Mouse (Mus musculus) hindbrain, embryonic 16.5 days (tissue): Measurements from ENCODE around the gene Lrrc56. TPM values are rescaled to one million over a fixed set of nuclear protein-coding genes. Genes with fewer than 3 reads are reported as not detected.

Experiments
- ATAC-seq: fragments of 200-750 bp; cut with Nextera tagmentation; 2 replicates; pipeline ENCODE4 v1.8.0; 2017; ENCODE audit warnings: moderate TSS enrichment, moderate library complexity
- H3K27ac ChIP-seq: fragments of 300-500 bp; sonication (generic); 2 replicates; pipeline ENCODE4 v1.5.1; 2014; ENCODE audit warnings: low read depth, mild to moderate bottlenecking, control low read depth, low read length, moderate library complexity
- H3K27me3 ChIP-seq: fragments of 300-500 bp; sonication (generic); replicated peaks from 2 replicates; pipeline ENCODE4 v1.6.1; 2014; ENCODE audit warnings: low read length; ENCODE audit not compliant: control insufficient read depth, insufficient read depth
- H3K36me3 ChIP-seq: fragments of 300-500 bp; sonication (generic); 2 replicates; pipeline ENCODE4 v1.6.1; 2014; ENCODE audit warnings: mild to moderate bottlenecking, low read length, moderate library complexity, mixed read lengths; ENCODE audit not compliant: control insufficient read depth, insufficient read depth
- H3K4me1 ChIP-seq: fragments of 300-500 bp; sonication (generic); 2 replicates; pipeline ENCODE4 v1.6.1; 2014; ENCODE audit warnings: low read depth, low read length; ENCODE audit not compliant: control insufficient read depth, insufficient read depth
- H3K4me2 ChIP-seq: fragments of 300-500 bp; sonication (generic); 2 replicates; pipeline ENCODE4 v1.6.1; 2014; ENCODE audit warnings: mild to moderate bottlenecking, low read length, control low read depth, moderate library complexity
- H3K4me3 ChIP-seq: fragments of 300-500 bp; sonication (generic); 2 replicates; pipeline ENCODE4 v1.5.1; 2014; ENCODE audit warnings: mild to moderate bottlenecking, low read length, control low read depth, moderate library complexity
- H3K9ac ChIP-seq: fragments of 300-500 bp; sonication (generic); 2 replicates; pipeline ENCODE4 v1.6.1; 2014; ENCODE audit warnings: low read depth, mild to moderate bottlenecking, control low read depth, low read length, moderate library complexity
- H3K9me3 ChIP-seq: fragments of 300-500 bp; sonication (generic); 2 replicates; pipeline ENCODE4 v1.6.1; 2014; ENCODE audit warnings: mild to moderate bottlenecking, low read length, moderate library complexity; ENCODE audit not compliant: control insufficient read depth
- WGBS: fragments of 180-500 bp; shearing (Covaris S2); extraction: QIAGEN DNeasy Blood & Tissue Kit; methylation state at CpG from one replicate; pipeline ENCODE4 v1.1.7; 2014; 5-methylcytosine and 5-hydroxymethylcytosine counted together
- polyA plus RNA-seq: library from polyadenylated mRNA; unstranded; fragments of >200 nt; fragmentation: Nextera tagmentation; extraction: Ambion mirVana; gene quantifications from 2 replicates; pipeline ENCODE4 v1.2.1, GENCODE M21; 2015

Lrrc56 gene
- polyA plus RNA-seq, result 10.1 and 10.4 TPM in 2 replicates

GRCm38 (mm10) chr7:141193948-141194347, at the start of gene Lrrc56, which contains the start of gene Hras:
Lrrc56 (plus strand) TSS chr7:141194157.
Hras (minus strand) TSS chr7:141194005.
- Histone ChIP-seq H3K27me3 (no peaks in the 10 kb centered on the region), H3K9ac (peak within 1 kb of the TSS; percentile 98), H3K4me2 (peak within 1 kb of the TSS; percentile 99), H3K27ac (peak within 1 kb of the TSS; percentile 87), H3K4me3 (peak within 1 kb of the TSS; percentile 69), H3K9me3 (no peaks in the 10 kb centered on the region), H3K36me3 (peaks cover 26% of the 10 kb centered on the region), H3K4me1 (peaks cover 19% of the 10 kb centered on the region)
- ATAC-seq, result peak; percentile 95
- under 1% methylated on average over 36 of the region's 39 CpGs for WGBS

DNA sequence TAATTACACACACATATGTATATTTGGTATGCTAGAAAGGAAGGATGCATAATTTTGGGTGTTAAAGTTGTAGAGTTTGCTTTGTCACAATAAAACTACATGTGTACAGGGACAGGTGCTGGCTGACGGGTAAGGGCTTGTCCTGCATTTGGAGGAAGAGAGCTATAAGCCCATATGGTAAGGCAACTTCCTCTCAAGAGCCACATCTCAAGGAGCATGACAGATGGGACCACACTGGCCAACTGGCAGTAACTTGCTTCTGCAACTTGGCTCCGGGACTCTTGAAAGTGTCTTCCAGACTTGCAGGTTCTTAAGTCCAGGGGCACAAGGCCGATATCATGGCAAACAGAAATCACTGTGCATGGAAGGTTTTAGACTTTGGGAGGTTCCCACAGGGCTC, 49.3 kb upstream of the Lrrc56 start:
- Histone ChIP-seq H3K9ac (no peak overlapping the region), H3K9me3 (no peaks in the 10 kb centered on the region), H3K36me3 (peaks cover 7% of the 10 kb centered on the region; the same call in 1 of the 2 replicates), H3K4me3 (no peak overlapping the region), H3K27ac (no peak overlapping the region), H3K4me2 (no peak overlapping the region), H3K27me3 (no peaks in the 10 kb centered on the region), H3K4me1 (no peaks in the 10 kb centered on the region)
- ATAC-seq, result no peak
- WGBS, result 91% methylated on average over 3 of the region's 3 CpGs

DNA sequence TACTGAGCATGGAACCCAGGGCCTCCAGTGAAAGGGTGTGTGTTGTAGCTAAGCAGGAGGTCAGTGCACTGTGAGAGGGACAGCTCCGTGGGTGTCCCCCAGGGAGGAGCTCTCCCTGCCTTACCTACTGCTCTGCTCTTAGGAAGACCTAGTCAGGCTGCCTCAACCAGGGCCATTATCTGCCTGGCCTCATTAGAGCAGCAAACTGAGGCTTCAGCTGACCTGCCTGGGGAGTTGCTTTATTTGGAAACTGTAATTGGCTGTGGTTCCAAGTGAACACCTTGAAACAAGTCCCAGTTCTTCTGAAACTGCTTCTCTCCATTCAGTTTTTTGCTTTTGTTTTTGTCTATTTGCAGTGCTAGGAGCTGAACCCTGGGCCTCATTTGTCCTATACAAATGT, 48.6 kb upstream of the Lrrc56 start:
- H3K27me3 ChIP-seq, result no peaks in the 10 kb centered on the region
- peaks cover 7% of the 10 kb centered on the region; the same call in 1 of the 2 replicates for H3K36me3 ChIP-seq
- no peak overlapping the region for H3K4me3 ChIP-seq
- H3K4me2 ChIP-seq, result no peak overlapping the region
- no peaks in the 10 kb centered on the region for H3K9me3 ChIP-seq
- H3K27ac ChIP-seq, result no peak overlapping the region
- no peak for ATAC-seq
- 60% methylated on average over 1 of the region's 1 CpGs for WGBS
- no peak overlapping the region for H3K9ac ChIP-seq
- H3K4me1 ChIP-seq, result no peaks in the 10 kb centered on the region

DNA sequence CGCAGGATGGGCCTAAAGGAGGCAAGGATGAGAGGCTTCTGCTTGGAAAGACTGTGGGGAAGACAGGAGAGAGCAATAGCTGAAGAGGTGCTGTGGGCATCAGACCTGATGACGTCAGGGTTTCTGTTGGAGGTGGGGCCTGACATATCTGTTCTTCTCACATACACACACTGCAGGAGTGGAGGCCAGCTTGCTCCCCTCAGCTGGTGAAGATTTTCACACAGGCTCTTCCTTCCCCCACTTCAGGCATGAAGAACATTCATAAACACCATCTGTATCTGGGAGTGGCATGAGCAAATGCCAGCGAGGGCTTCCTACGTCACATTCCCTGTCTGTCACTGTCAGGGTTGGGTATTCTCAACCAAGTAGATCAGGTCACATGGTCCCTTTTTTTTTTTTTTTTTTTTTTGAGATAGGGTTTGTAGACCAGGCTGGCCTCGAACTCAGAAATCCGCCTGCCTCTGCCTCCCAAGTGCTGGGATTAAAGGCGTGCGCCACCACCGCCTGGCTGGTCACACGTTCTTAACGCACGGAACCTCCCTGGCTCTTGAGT, 47.8 kb upstream of the Lrrc56 start:
- Histone ChIP-seq H3K27me3 (no peaks in the 10 kb centered on the region), H3K9ac (no peak overlapping the region), H3K9me3 (no peaks in the 10 kb centered on the region), H3K4me1 (no peaks in the 10 kb centered on the region), H3K4me2 (no peak overlapping the region), H3K36me3 (peaks cover 9% of the 10 kb centered on the region; the same call in 1 of the 2 replicates), H3K4me3 (no peak overlapping the region), H3K27ac (no peak overlapping the region)
- WGBS, result 94% methylated on average over 12 of the region's 12 CpGs
- ATAC-seq, result no peak

GRCm38 (mm10) chr7:141147044-141147443, 46.9 kb upstream of the Lrrc56 start:
- H3K27me3 ChIP-seq, result no peaks in the 10 kb centered on the region
- H3K4me2 ChIP-seq, result no peak overlapping the region
- no peak overlapping the region for H3K4me3 ChIP-seq
- 79% methylated on average over 6 of the region's 6 CpGs for WGBS
- H3K4me1 ChIP-seq, result no peaks in the 10 kb centered on the region
- no peak overlapping the region for H3K27ac ChIP-seq
- no peak overlapping the region for H3K9ac ChIP-seq
- H3K9me3 ChIP-seq, result no peaks in the 10 kb centered on the region
- no peak for ATAC-seq
- H3K36me3 ChIP-seq, result peaks cover 14% of the 10 kb centered on the region; the same call in 1 of the 2 replicates

- Histone ChIP-seq H3K4me2 (no peak overlapping the region), H3K27ac (no peak overlapping the region), H3K36me3 (peaks cover 14% of the 10 kb centered on the region; the same call in 1 of the 2 replicates), H3K27me3 (no peaks in the 10 kb centered on the region), H3K4me1 (no peaks in the 10 kb centered on the region), H3K9me3 (no peaks in the 10 kb centered on the region), H3K4me3 (no peak overlapping the region), H3K9ac (no peak overlapping the region)
- 78% methylated on average over 4 of the region's 4 CpGs for WGBS
- ATAC-seq, result no peak
These were observed 45.3 kb upstream of the Lrrc56 start for GRCm38 (mm10) chr7:141148639-141149038.

DNA sequence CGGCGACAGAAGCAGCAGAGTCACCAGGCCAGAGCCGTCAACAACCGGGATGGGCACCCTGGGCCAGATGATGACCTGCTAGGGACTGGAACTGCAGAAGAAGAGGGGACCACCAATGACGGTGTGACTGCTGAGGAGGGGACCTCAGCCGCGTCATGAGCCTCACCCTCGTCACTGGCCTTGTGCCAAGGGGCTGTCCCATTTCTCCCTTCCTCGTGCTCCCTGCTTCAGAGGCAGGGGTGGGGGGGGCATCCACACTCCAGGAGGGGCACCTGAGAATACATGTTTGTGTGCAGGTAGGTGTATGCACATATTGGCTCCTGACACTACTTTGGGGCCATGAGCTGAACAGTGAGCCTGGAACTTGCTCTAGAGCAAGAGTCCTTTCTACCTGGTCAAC, 38.6 kb upstream of the Lrrc56 start:
- 89% methylated on average over 9 of the region's 9 CpGs for WGBS
- no peak overlapping the region for H3K4me2 ChIP-seq
- H3K36me3 ChIP-seq, result peaks cover 17% of the 10 kb centered on the region
- no peak overlapping the region for H3K4me3 ChIP-seq
- no peaks in the 10 kb centered on the region for H3K9me3 ChIP-seq
- H3K27me3 ChIP-seq, result no peaks in the 10 kb centered on the region
- H3K4me1 ChIP-seq, result no peaks in the 10 kb centered on the region
- H3K27ac ChIP-seq, result no peak overlapping the region
- no peak overlapping the region for H3K9ac ChIP-seq
- no peak for ATAC-seq

DNA sequence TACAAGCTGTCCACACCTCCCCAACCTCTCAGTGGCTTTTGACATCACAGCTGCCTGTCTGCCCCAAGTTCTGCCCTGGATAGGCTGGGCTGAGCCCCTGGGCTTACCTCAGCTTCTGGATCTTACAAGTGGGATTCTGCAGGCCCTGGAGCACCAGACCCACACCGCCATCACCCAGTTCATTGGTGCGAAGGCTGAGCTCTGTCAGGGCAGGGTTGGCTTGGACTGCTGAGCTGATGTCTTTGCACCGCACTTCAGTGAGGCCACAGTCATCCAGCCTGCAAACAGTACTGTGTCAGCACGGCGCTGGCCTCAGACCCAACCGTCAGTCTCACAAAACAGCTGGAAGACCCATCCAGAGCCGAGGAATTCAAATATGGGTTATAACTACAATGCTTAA, 29.6 kb upstream of the Lrrc56 start:
- WGBS, result 92% methylated on average over 7 of the region's 7 CpGs
- Histone ChIP-seq H3K27me3 (no peaks in the 10 kb centered on the region), H3K36me3 (peaks cover 3% of the 10 kb centered on the region; the same call in 1 of the 2 replicates), H3K27ac (no peak overlapping the region), H3K4me1 (no peaks in the 10 kb centered on the region; the same call in 1 of the 2 replicates), H3K9ac (no peak overlapping the region), H3K4me3 (no peak overlapping the region), H3K4me2 (no peak overlapping the region), H3K9me3 (no peaks in the 10 kb centered on the region)
- ATAC-seq, result no peak

- Histone ChIP-seq H3K4me3 (no peak overlapping the region), H3K9me3 (no peaks in the 10 kb centered on the region), H3K9ac (no peak overlapping the region), H3K4me2 (no peak overlapping the region), H3K4me1 (no peaks in the 10 kb centered on the region; the same call in 1 of the 2 replicates), H3K36me3 (peaks cover 3% of the 10 kb centered on the region; the same call in 1 of the 2 replicates), H3K27me3 (no peaks in the 10 kb centered on the region), H3K27ac (no peak overlapping the region)
- 87% methylated on average over 6 of the region's 6 CpGs for WGBS
- ATAC-seq, result no peak
These were observed 29.1 kb upstream of the Lrrc56 start for GRCm38 (mm10) chr7:141164850-141165249.
